ENCODE assay signal across 12 mouse cellular contexts in genomic region chr11:53795813-53796212, GRCm38 (mm10). TPM values are rescaled to one million over a fixed set of nuclear protein-coding genes. Genes with fewer than 3 reads are reported as not detected.
A peak's percentile ranks its signal among the peaks of the same experiment; 100 is the strongest.
DNase-seq lines count a peak whose midpoint lies in the region; ATAC-seq and TF ChIP-seq lines count a peak whose summit lies in the region.
"Had no signal": no experiment of that assay in that cellular context is flagged by ENCODE, and none has a peak within 500 bp of the region (broad histone marks: within the 10 kb centered on the region; RNA-seq: fewer than 3 reads in every experiment).

No protein-coding gene starts in this region.

- 0 out of 2 replicates have a peak overlapping the region, but pooled peaks have one; percentile 4 for H3K4me2 ChIP-seq in heart, embryonic 13.5 days
- H3K4me2 ChIP-seq in intestine, embryonic 15.5 days (replicated peaks): no peak overlapping the region
- H3K4me2 ChIP-seq in stomach, postnatal 0 days (replicated peaks; ENCODE audit: low read depth): no peak overlapping the region
- H3K4me2 ChIP-seq: midbrain, embryonic 12.5 days had no signal

- no peaks in the 10 kb centered on the region for H3K36me3 ChIP-seq in heart, embryonic 13.5 days
- H3K36me3 ChIP-seq in intestine, embryonic 15.5 days: no peaks in the 10 kb centered on the region
- no peaks in the 10 kb centered on the region for H3K36me3 ChIP-seq in stomach, postnatal 0 days (ENCODE audit: control insufficient read depth, insufficient read depth, low read length)
- H3K36me3 ChIP-seq: midbrain, embryonic 12.5 days had no signal

- no peak overlapping the region for H3K9ac ChIP-seq in heart, embryonic 13.5 days
- H3K9ac ChIP-seq in intestine, embryonic 15.5 days: no peak overlapping the region
- H3K9ac ChIP-seq in stomach, postnatal 0 days (ENCODE audit: low read length): no peak overlapping the region
- H3K9ac ChIP-seq: midbrain, embryonic 12.5 days had no signal

- H3K4me1 ChIP-seq in heart, embryonic 13.5 days: peaks cover 37% of the 10 kb centered on the region
- H3K4me1 ChIP-seq in intestine, embryonic 15.5 days (replicated peaks): peaks cover 46% of the 10 kb centered on the region
- H3K4me1 ChIP-seq in stomach, postnatal 0 days (replicated peaks; ENCODE audit: control insufficient read depth, insufficient read depth): peaks cover 17% of the 10 kb centered on the region
- H3K4me1 ChIP-seq: midbrain, embryonic 12.5 days had no signal

- TF ChIP-seq EP300 in stomach, postnatal 0 days (optimal IDR thresholded peaks at IDR 0.05): no peak

- peak overlapping the region; percentile 76 for H3K27ac ChIP-seq in heart, embryonic 13.5 days (replicated peaks)
- H3K27ac ChIP-seq in intestine, embryonic 15.5 days: peak overlapping the region; percentile 76
- 0 out of 2 replicates have a peak overlapping the region, but pooled peaks have one; percentile 74 for H3K27ac ChIP-seq in stomach, postnatal 0 days (replicated peaks)
- H3K27ac ChIP-seq: midbrain, embryonic 12.5 days had no signal

- TF ChIP-seq CTCF in stomach, postnatal 0 days (IDR thresholded peaks at IDR 0.05; ENCODE audit: low read depth): no peak

- no peak overlapping the region for H3K4me3 ChIP-seq in heart, embryonic 13.5 days
- H3K4me3 ChIP-seq in intestine, embryonic 15.5 days (replicated peaks): no peak overlapping the region
- H3K4me3 ChIP-seq in stomach, postnatal 0 days (ENCODE audit: low read depth, low read length): no peak overlapping the region
- H3K4me3 ChIP-seq: midbrain, embryonic 12.5 days had no signal

- ATAC-seq in heart, embryonic 13.5 days (ENCODE audit: extremely low read depth, insufficient number of reproducible peaks, low FRiP score, low TSS enrichment): no peak
- ATAC-seq in intestine, embryonic 15.5 days: no peak; the same call in 1 of the 2 replicates
- ATAC-seq in stomach, postnatal 0 days (ENCODE audit: low FRiP score, low TSS enrichment): no peak

- 0 out of 2 replicates have a peak, but pooled peaks cover 4% of the 10 kb centered on the region for H3K9me3 ChIP-seq in heart, embryonic 13.5 days
- no peaks in the 10 kb centered on the region for H3K9me3 ChIP-seq in intestine, embryonic 15.5 days
- no peaks in the 10 kb centered on the region for H3K9me3 ChIP-seq in stomach, postnatal 0 days (ENCODE audit: control insufficient read depth, low read length)
- H3K9me3 ChIP-seq: midbrain, embryonic 12.5 days had no signal

- DNase-seq in heart, postnatal 36 days: no peak
- DNase-seq in retina, postnatal 1 day: peak; percentile 49
- DNase-seq in retina, embryonic 14.5 days (ENCODE audit: low spot score): no peak
- no peak for DNase-seq in stomach, postnatal 0 days (ENCODE audit: low spot score)
- no peak for DNase-seq in spleen, adult 12 weeks (ENCODE audit: low spot score)
- DNase-seq in neural tube, embryonic 10.5 days (ENCODE audit: extremely low spot score, low spot score): no peak
- DNase-seq: adrenal gland, postnatal 10 days had no signal

- 31% methylated on average over 8 of the region's 8 CpGs for WGBS in heart, embryonic 13.5 days
- 56% methylated on average over 8 of the region's 8 CpGs for WGBS in intestine, embryonic 15.5 days
- 64% methylated on average over 8 of the region's 8 CpGs for WGBS in stomach, postnatal 0 days

- intact Hi-C loops in heart, postnatal 36 days (cut with DNase I): loop anchor here (2.0 kb wide), 2 partner anchors 25 to 33 kb away; partner anchors contain the start of gene Irf1

- no peaks in the 10 kb centered on the region for H3K27me3 ChIP-seq in heart, embryonic 13.5 days (replicated peaks)
- H3K27me3 ChIP-seq in intestine, embryonic 15.5 days (replicated peaks): no peaks in the 10 kb centered on the region
- no peaks in the 10 kb centered on the region for H3K27me3 ChIP-seq in stomach, postnatal 0 days (ENCODE audit: control insufficient read depth, insufficient read depth, low read length)
- H3K27me3 ChIP-seq: midbrain, embryonic 12.5 days had no signal

RNA-seq across cellular contexts. Expression of gene Gm17334, which starts 22.8 kb away (rescaled TPM):
- 0.21 TPM in 1 of 2 replicates, not detected in the other for polyA plus RNA-seq in heart, embryonic 13.5 days (2015; fragmentation: Nextera tagmentation; extraction: Ambion mirVana)
- total RNA-seq in heart, postnatal 36 days (2021): under 1 TPM in 1 of 2 experiments, not detected in 1; 0.60 TPM
- 0.26 and 0.32 TPM in 2 replicates for polyA plus RNA-seq in intestine, embryonic 15.5 days (2015; fragmentation: Nextera tagmentation; extraction: Ambion mirVana)
- 0.17 TPM in 1 of 2 replicates, not detected in the other for polyA plus RNA-seq in stomach, postnatal 0 days (2015; fragmentation: Nextera tagmentation; extraction: Ambion mirVana)
- total RNA-seq: MEL had no signal
- polyA plus RNA-seq: forebrain, embryonic 11.5 days; midbrain, embryonic 12.5 days had no signal

RNA-seq across cellular contexts. Expression of gene Irf1, which starts 26.0 kb away (rescaled TPM):
- polyA plus RNA-seq in heart, embryonic 13.5 days (2015; fragmentation: Nextera tagmentation; extraction: Ambion mirVana): 8.6 and 10.0 TPM in 2 replicates
- total RNA-seq in heart, postnatal 36 days (2021): 10 to 100 TPM; 18.6 to 23.6 TPM
- polyA plus RNA-seq in intestine, embryonic 15.5 days (2015; fragmentation: Nextera tagmentation; extraction: Ambion mirVana): 43.5 and 45.9 TPM in 2 replicates
- polyA plus RNA-seq in stomach, postnatal 0 days (2015; fragmentation: Nextera tagmentation; extraction: Ambion mirVana): 18.7 and 25.7 TPM in 2 replicates
